Mouse (Mus musculus) layer of hippocampus, adult 2 months (tissue): ENCODE data around the gene Zc3h8. TPM values are rescaled to one million over a fixed set of nuclear protein-coding genes. Genes with fewer than 3 reads are reported as not detected.
A peak's percentile ranks its signal among the peaks of the same experiment; 100 is the strongest.

Source experiments
- DNase-seq, 2 experiments: peaks; one replicate each; pipeline ENCODE4 v3.0.0; 2022; ENCODE audit warnings: low spot score in 2 of 2
- H3K27ac ChIP-seq: fragments of 200-600 bp; 2 replicates; pipeline ENCODE4 v1.8.1; 2022
- H3K4me3 ChIP-seq: fragments of 200-600 bp; 2 replicates; pipeline ENCODE4 v1.8.1; 2022; ENCODE audit warnings: mild to moderate bottlenecking
- CTCF ChIP-seq: fragments of 200-600 bp; conservative IDR thresholded peaks from 2 replicates; pipeline ENCODE4 v1.8.1; 2022; ENCODE audit warnings: antibody characterized with exemption, mild to moderate bottlenecking, moderate library complexity
- microRNA-seq, 2 experiments: library from miRNA; unstranded; fragments of <30 nt; microRNA quantifications; one replicate each; pipeline ENCODE4 v1.2.0; 2021
- total RNA-seq, 2 experiments: library from RNA; stranded (reverse); gene quantifications; 2 replicates each; pipeline ENCODE4 v1.2.3; 2021

The Zc3h8 gene
- total RNA-seq, 2 experiments from 2014 or later: 4.7 to 5.4 TPM

GRCm38 (mm10) chr2:128881236-128881635 is 62.6 kb downstream of the Zc3h8 start:
- TF ChIP-seq CTCF: peak; percentile 63
- Histone ChIP-seq H3K4me3 (no peak overlapping the region), H3K27ac (no peak overlapping the region)
- DNase-seq: no peak

Small RNA genes within 50 kb of the gene (microRNA-seq; reads per million reads assigned to microRNA genes)
- 0 reads per million in 2 experiments for gene Gm22859

Other genes starting within 250 kb of the Zc3h8 start
- 10 to 100 TPM; 36.0 to 38.5 TPM for gene Mertk, start 245.1 kb downstream of the Zc3h8 start, total RNA-seq
- 10 to 100 TPM; 34.7 to 36.3 TPM for gene Tmem87b, start 126.0 kb downstream of the Zc3h8 start, total RNA-seq
- 1 to 10 TPM in 1 of 2 experiments, under 1 TPM in 1; 0.61 to 1.0 TPM for gene Fbln7, start 81.1 kb downstream of the Zc3h8 start, total RNA-seq
- gene Zc3h6, start 23.3 kb upstream of the Zc3h8 start, total RNA-seq: 10 to 100 TPM; 18.3 to 20.5 TPM
- 1 to 10 TPM; 4.8 to 5.4 TPM for gene Gm10762, start 23.6 kb upstream of the Zc3h8 start, total RNA-seq
- under 1 TPM; 0.08 to 0.10 TPM for gene Vinac1, start 104.1 kb upstream of the Zc3h8 start, total RNA-seq
- 10 to 100 TPM; 33.2 to 33.5 TPM for gene Ttl, start 121.9 kb upstream of the Zc3h8 start, total RNA-seq
- 10 to 100 TPM; 16.2 to 17.2 TPM for gene Polr1b, start 156.9 kb upstream of the Zc3h8 start, total RNA-seq
- gene Chchd5, start 185.6 kb upstream of the Zc3h8 start, total RNA-seq: 10 to 100 TPM; 12.1 to 14.1 TPM